In the genomic region with DNA sequence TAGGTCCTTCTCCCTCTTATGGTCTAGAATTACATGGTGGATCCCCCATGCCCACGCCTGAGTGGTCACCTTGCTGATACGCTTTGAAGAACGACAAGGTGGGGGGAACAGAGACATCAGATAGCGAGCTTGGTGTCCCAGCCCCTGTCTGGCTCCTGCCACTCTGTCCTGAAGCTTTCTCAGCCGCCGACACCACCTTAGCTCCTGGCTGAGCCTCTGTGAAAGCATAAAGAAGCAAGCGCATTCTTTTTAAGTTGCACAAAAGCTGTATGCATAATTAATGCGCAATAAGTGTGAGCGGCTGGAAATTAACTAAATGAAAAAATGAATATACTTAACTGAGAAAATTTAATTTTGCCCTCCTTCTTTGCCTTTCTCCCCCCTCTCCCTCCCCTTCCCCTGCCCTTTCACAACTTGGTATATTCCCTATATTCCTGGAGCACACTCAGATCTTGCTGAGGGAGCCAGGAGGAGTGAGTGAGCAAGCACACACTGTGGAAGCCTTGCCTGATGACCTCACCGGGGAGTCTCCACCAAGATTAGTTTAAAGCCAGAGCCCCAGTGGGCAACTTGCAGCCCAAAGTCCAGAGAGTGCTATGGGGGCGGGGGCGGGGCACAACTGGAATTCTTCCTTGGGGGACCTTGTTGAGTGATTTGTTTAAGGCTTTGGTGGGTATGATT, we compare ENCODE assay signal across 16 mouse cellular contexts.
DNase-seq lines count a peak whose midpoint lies in the region; ATAC-seq and TF ChIP-seq lines count a peak whose summit lies in the region.
"Had no signal": no experiment of that assay in that cellular context is flagged by ENCODE, and none has a peak within 500 bp of the region (broad histone marks: within the 10 kb centered on the region; RNA-seq: fewer than 3 reads in every experiment).

No protein-coding gene starts in this region.

- WGBS in heart, embryonic 13.5 days: 38% methylated on average over 12 of the region's 12 CpGs
- WGBS in heart, embryonic 10.5 days: 29% methylated on average over 12 of the region's 12 CpGs
- 13% methylated on average over 12 of the region's 12 CpGs for WGBS in forebrain, embryonic 11.5 days
- 17% methylated on average over 12 of the region's 12 CpGs for WGBS in hindbrain, embryonic 15.5 days
- 7% methylated on average over 12 of the region's 12 CpGs for WGBS in midbrain, embryonic 13.5 days

- no peak overlapping the region for H3K4me2 ChIP-seq in heart, embryonic 13.5 days
- H3K4me2 ChIP-seq in forebrain, embryonic 11.5 days (ENCODE audit: low read depth, low read length, severe bottlenecking): peak overlapping the region; percentile 5
- peak overlapping the region; percentile 15; the same call in 1 of the 2 replicates for H3K4me2 ChIP-seq in hindbrain, embryonic 15.5 days
- peak overlapping the region; percentile 26 for H3K4me2 ChIP-seq in midbrain, embryonic 13.5 days (replicated peaks)
- H3K4me2 ChIP-seq: lung, embryonic 15.5 days; neural tube, embryonic 13.5 days had no signal

- H3K27me3 ChIP-seq in heart, embryonic 13.5 days (replicated peaks): peaks cover 54% of the 10 kb centered on the region
- H3K27me3 ChIP-seq in heart, embryonic 10.5 days (ENCODE audit: insufficient read depth, poor library complexity, severe bottlenecking): peaks cover 78% of the 10 kb centered on the region
- H3K27me3 ChIP-seq in forebrain, embryonic 11.5 days (ENCODE audit: control insufficient read depth, insufficient read depth, low read length): peaks cover 15% of the 10 kb centered on the region
- H3K27me3 ChIP-seq in hindbrain, embryonic 15.5 days: peaks cover 15% of the 10 kb centered on the region; the same call in 1 of the 2 replicates
- H3K27me3 ChIP-seq in midbrain, embryonic 13.5 days: peaks cover 25% of the 10 kb centered on the region

- H3K27ac ChIP-seq in heart, embryonic 13.5 days (replicated peaks): no peak overlapping the region
- no peak overlapping the region; the same call in 1 of the 2 replicates for H3K27ac ChIP-seq in heart, embryonic 10.5 days
- peak overlapping the region; percentile 73 for H3K27ac ChIP-seq in forebrain, embryonic 11.5 days (ENCODE audit: low read depth, low read length)
- H3K27ac ChIP-seq in hindbrain, embryonic 15.5 days (replicated peaks): no peak overlapping the region
- no peak overlapping the region for H3K27ac ChIP-seq in midbrain, embryonic 13.5 days
- no peak overlapping the region for H3K27ac ChIP-seq in layer of hippocampus, adult 2 months
- H3K27ac ChIP-seq: lung, embryonic 15.5 days; neural tube, embryonic 13.5 days had no signal

- DNase-seq in heart, embryonic 10.5 days (ENCODE audit: low spot score): no peak
- no peak for DNase-seq in forebrain, embryonic 11.5 days (ENCODE audit: low spot score)
- DNase-seq in layer of hippocampus, adult 2 months (ENCODE audit: low spot score in 2 of 2): no peak
- DNase-seq in frontal cortex, postnatal 36 days (ENCODE audit: low spot score in 2 of 2): no peak
- DNase-seq in ovary, postnatal 36 days (ENCODE audit: low spot score): no peak
- DNase-seq: cerebellum, adult 11-12 months; gastrocnemius, postnatal 36 days; kidney, adult 11 months; liver; thymus, adult 18-20 months had no signal

- TF ChIP-seq CTCF in layer of hippocampus, adult 2 months (conservative IDR thresholded peaks at IDR 0.05): no peak

- no peaks in the 10 kb centered on the region for H3K9me3 ChIP-seq in heart, embryonic 13.5 days
- H3K9me3 ChIP-seq in heart, embryonic 10.5 days: no peaks in the 10 kb centered on the region
- H3K9me3 ChIP-seq in forebrain, embryonic 11.5 days (ENCODE audit: control insufficient read depth, low read length): no peaks in the 10 kb centered on the region
- no peaks in the 10 kb centered on the region for H3K9me3 ChIP-seq in hindbrain, embryonic 15.5 days
- no peaks in the 10 kb centered on the region for H3K9me3 ChIP-seq in midbrain, embryonic 13.5 days
- H3K9me3 ChIP-seq: lung, embryonic 15.5 days; megakaryocyte, embryonic 14.5 days; neural tube, embryonic 13.5 days had no signal

- peaks cover 21% of the 10 kb centered on the region for H3K4me1 ChIP-seq in heart, embryonic 13.5 days
- peaks cover 37% of the 10 kb centered on the region for H3K4me1 ChIP-seq in heart, embryonic 10.5 days
- H3K4me1 ChIP-seq in forebrain, embryonic 11.5 days (replicated peaks; ENCODE audit: control insufficient read depth, insufficient read depth, low read length): peaks cover 14% of the 10 kb centered on the region
- H3K4me1 ChIP-seq in hindbrain, embryonic 15.5 days (replicated peaks): peaks cover 44% of the 10 kb centered on the region
- peaks cover 61% of the 10 kb centered on the region for H3K4me1 ChIP-seq in midbrain, embryonic 13.5 days (replicated peaks)

- H3K4me3 ChIP-seq in heart, embryonic 13.5 days: no peak overlapping the region
- no peak overlapping the region for H3K4me3 ChIP-seq in heart, embryonic 10.5 days
- H3K4me3 ChIP-seq in forebrain, embryonic 11.5 days (ENCODE audit: low read depth, low read length): no peak overlapping the region
- H3K4me3 ChIP-seq in hindbrain, embryonic 15.5 days: no peak overlapping the region
- no peak overlapping the region for H3K4me3 ChIP-seq in midbrain, embryonic 13.5 days (replicated peaks)
- H3K4me3 ChIP-seq in layer of hippocampus, adult 2 months: no peak overlapping the region
- H3K4me3 ChIP-seq: lung, embryonic 15.5 days; megakaryocyte, embryonic 14.5 days; neural tube, embryonic 13.5 days had no signal

- ATAC-seq in heart, embryonic 13.5 days (ENCODE audit: extremely low read depth, insufficient number of reproducible peaks, low FRiP score, low TSS enrichment): no peak
- ATAC-seq in forebrain, embryonic 11.5 days (replicated peaks; ENCODE audit: low FRiP score): peak; percentile 58; the same call in 1 of the 2 replicates
- ATAC-seq in hindbrain, embryonic 15.5 days (ENCODE audit: low FRiP score, low read depth): no peak
- peak; percentile 72; the same call in 1 of the 2 replicates for ATAC-seq in midbrain, embryonic 13.5 days

- no peaks in the 10 kb centered on the region for H3K36me3 ChIP-seq in heart, embryonic 13.5 days
- H3K36me3 ChIP-seq in heart, embryonic 10.5 days: no peaks in the 10 kb centered on the region
- no peaks in the 10 kb centered on the region for H3K36me3 ChIP-seq in forebrain, embryonic 11.5 days (ENCODE audit: control insufficient read depth, insufficient read depth, low read length)
- no peaks in the 10 kb centered on the region for H3K36me3 ChIP-seq in hindbrain, embryonic 15.5 days
- no peaks in the 10 kb centered on the region for H3K36me3 ChIP-seq in midbrain, embryonic 13.5 days
- H3K36me3 ChIP-seq: lung, embryonic 15.5 days; neural tube, embryonic 13.5 days had no signal

- H3K9ac ChIP-seq in heart, embryonic 13.5 days: 0 out of 2 replicates have a peak overlapping the region, but pooled peaks have one; percentile 5
- H3K9ac ChIP-seq in forebrain, embryonic 11.5 days (ENCODE audit: low read length): peak overlapping the region; percentile 43
- H3K9ac ChIP-seq in hindbrain, embryonic 15.5 days: no peak overlapping the region
- peak overlapping the region; percentile 40 for H3K9ac ChIP-seq in midbrain, embryonic 13.5 days (replicated peaks)
- H3K9ac ChIP-seq: lung, embryonic 15.5 days; neural tube, embryonic 13.5 days had no signal

Comparison
In these comparisons a context has a peak if more than half of its experiments do, and no peak if none do; other contexts are left out.
1. ATAC-seq: peak in forebrain, embryonic 11.5 days (single experiment) and midbrain, embryonic 13.5 days (single experiment); none in heart, embryonic 13.5 days (single experiment) and hindbrain, embryonic 15.5 days (single experiment).